Mouse (Mus musculus): ENCODE measurements around the gene Neurod2. TPM values are rescaled to one million over a fixed set of nuclear protein-coding genes. Genes with fewer than 3 reads are reported as not detected.

The Neurod2 gene
- total RNA-seq, 2 experiments from 2014 or later: not detected

GRCm38 (mm10) chr11:98287961-98288360 is 41.5 kb downstream of the Neurod2 start:
- intact Hi-C loops (cut with DNase I; ENCODE audit: low total_unique reads): no loop called here
- no peak for DNase-seq

DNA sequence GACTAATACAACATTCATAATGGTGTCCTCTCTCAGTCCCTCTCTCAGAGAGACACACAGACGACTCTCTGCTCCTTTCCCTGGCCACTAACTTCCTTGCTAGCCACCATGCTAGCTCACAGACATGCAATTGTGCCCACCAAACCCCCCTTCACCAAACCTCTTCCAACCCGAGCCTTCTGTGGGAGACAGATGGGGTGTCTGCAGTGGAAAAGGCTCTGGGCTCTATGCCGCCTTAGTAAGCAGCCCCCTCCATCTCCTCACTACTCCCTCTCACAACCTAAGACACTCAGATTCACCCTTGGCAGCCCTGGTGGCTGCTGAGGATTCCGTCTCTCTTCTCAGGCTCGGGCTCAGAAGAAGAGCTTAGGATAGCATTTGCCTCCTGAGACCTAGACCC is 41.9 kb downstream of the Neurod2 start:
- intact Hi-C loops (cut with DNase I; ENCODE audit: low total_unique reads): no loop called here
- DNase-seq: no peak

DNA sequence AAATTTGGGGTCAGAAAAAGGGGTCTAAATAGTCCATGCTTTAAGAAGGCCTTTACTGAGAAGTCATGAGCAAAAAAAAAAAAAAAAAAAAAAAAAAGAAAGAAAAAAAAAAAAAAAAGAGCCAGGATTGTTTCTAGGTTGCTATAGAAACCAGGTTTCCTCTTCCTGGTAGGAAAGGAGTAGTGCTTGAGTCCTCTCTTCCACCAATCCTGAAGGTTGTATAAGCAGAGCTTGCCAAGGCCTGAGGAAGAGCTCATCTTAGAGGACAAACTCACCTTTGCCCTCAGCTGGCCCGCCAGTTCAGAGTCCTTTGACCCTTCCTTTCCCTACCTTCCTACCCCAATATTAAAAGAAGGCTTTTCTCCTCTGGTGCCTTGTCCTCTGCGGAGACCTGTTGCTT is 44.1 kb downstream of the Neurod2 start:
- no peak for DNase-seq
- intact Hi-C loops (cut with DNase I; ENCODE audit: low total_unique reads): no loop called here

DNA sequence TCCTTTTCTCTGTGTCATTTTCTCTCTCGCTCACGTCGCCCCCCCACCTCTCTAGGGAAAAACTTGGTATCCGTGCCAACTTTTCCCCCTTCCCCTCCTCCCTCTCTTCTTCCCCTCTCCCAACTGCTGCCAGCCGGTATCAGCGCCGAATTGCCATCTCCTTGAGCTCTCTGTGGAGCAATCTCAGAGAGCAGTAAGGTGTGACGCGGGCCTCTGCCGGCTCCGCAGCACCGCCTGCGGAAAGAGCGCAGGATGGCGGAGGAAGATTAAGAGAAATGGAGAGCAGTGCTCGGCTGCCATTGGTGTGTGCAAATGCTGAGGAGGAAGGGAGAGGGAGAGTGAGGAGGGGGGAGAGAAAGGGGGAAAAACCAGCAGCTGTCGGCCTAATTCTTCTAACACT is 45.2 kb downstream of the Neurod2 start:
- intact Hi-C loops (cut with DNase I; ENCODE audit: low total_unique reads): no loop called here
- no peak for DNase-seq

DNA sequence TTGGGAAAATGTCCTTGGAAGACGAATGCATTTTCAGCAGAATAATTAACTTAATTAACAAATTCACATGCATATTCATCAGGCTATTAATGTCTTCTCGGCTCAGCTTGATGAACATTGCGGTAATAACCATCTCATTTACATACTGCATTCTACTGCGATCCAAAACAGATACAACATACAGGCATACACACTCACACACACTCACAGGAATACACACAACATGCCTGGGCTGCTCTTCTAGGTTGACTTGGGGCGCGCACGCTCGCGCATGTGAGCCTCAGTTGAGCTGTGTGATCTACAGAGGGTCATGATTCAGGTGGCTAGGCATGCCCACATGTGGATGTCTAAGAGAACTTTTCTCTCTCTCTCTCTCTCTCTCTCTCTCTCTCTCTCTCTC is 45.7 kb downstream of the Neurod2 start:
- no peak for DNase-seq
- intact Hi-C loops (cut with DNase I; ENCODE audit: low total_unique reads): no loop called here

Other genes starting within 250 kb of the Neurod2 start
- 10 to 100 TPM in 1 of 2 experiments, 1 to 10 TPM in 1; 8.9 to 12.1 TPM for gene Fbxl20, start 179.2 kb downstream of the Neurod2 start, total RNA-seq (2021)
- gene Med1, start 136.4 kb downstream of the Neurod2 start, total RNA-seq (2021): 10 to 100 TPM; 23.0 to 24.6 TPM
- gene Cdk12, start 126.6 kb downstream of the Neurod2 start, total RNA-seq (2021): 10 to 100 TPM; 14.6 to 17.0 TPM
- gene Ppp1r1b, start 18.8 kb upstream of the Neurod2 start, total RNA-seq (2021): under 1 TPM; 0.20 to 0.29 TPM
- gene Stard3, start 28.7 kb upstream of the Neurod2 start, total RNA-seq (2021): 1 to 10 TPM; 7.3 to 9.4 TPM
- gene Tcap, start 54.2 kb upstream of the Neurod2 start, total RNA-seq (2021): 1,000 to 10,000 TPM in 1 of 2 experiments, 100 to 1,000 TPM in 1; 673 to 1,120 TPM
- under 1 TPM; 0.39 to 0.53 TPM for gene Pnmt, start 56.8 kb upstream of the Neurod2 start, total RNA-seq (2021)
- 1 to 10 TPM; 2.2 to 2.9 TPM for gene Pgap3, start 70.8 kb upstream of the Neurod2 start, total RNA-seq (2021)
- gene Erbb2, start 82.8 kb upstream of the Neurod2 start, total RNA-seq (2021): 1 to 10 TPM; 3.9 to 5.3 TPM
- 10 to 100 TPM; 27.7 to 30.3 TPM for gene Mien1, start 109.3 kb upstream of the Neurod2 start, total RNA-seq (2021)
- gene Grb7, start 116.7 kb upstream of the Neurod2 start, total RNA-seq (2021): not detected
- under 1 TPM; 0.10 to 0.18 TPM for gene Ikzf3, start 216.4 kb upstream of the Neurod2 start, total RNA-seq (2021)
- not detected for gene Zpbp2, start 221.4 kb upstream of the Neurod2 start, total RNA-seq (2021)

Data from gastrocnemius, postnatal 14 days (tissue).